Comparison of ENCODE assay signal across 18 mouse cellular contexts in genomic region chr2:102725054-102725453, GRCm38 (mm10).
"Had no signal": no experiment of that assay in that cellular context is flagged by ENCODE, and none has a peak within 500 bp of the region (broad histone marks: within the 10 kb centered on the region; RNA-seq: fewer than 3 reads in every experiment).

No protein-coding gene starts in this region.

- DNase-seq: kidney, adult 11 months; kidney, adult 9 months; kidney, postnatal 36 days; layer of hippocampus, adult 9-11 months; lung, adult 2 months; lung, postnatal 10 days; spleen, adult 18-20 months; thymus, postnatal 36 days had no signal

- H3K4me1 ChIP-seq: liver, embryonic 15.5 days; megakaryocyte, embryonic 14.5 days; stomach, embryonic 15.5 days had no signal

- H3K27ac ChIP-seq: kidney, postnatal 0 days; limb, embryonic 10.5 days; liver, embryonic 15.5 days; macrophage; neural tube, embryonic 13.5 days; stomach, embryonic 15.5 days had no signal

- H3K27me3 ChIP-seq: liver, embryonic 15.5 days; neural tube, embryonic 13.5 days; stomach, embryonic 15.5 days had no signal

- H3K9me3 ChIP-seq: limb, embryonic 10.5 days; liver, embryonic 15.5 days; neural tube, embryonic 13.5 days; stomach, embryonic 15.5 days had no signal

- ATAC-seq: midbrain, embryonic 16.5 days had no signal

- H3K9ac ChIP-seq: liver, embryonic 15.5 days; neural tube, embryonic 13.5 days; stomach, embryonic 15.5 days had no signal

- H3K36me3 ChIP-seq: limb, embryonic 10.5 days; liver, embryonic 15.5 days; neural tube, embryonic 13.5 days; stomach, embryonic 15.5 days had no signal

- H3K4me3 ChIP-seq: limb, embryonic 10.5 days; liver, embryonic 15.5 days; megakaryocyte, embryonic 14.5 days; neural tube, embryonic 13.5 days; stomach, embryonic 15.5 days had no signal

- H3K4me2 ChIP-seq: liver, embryonic 11.5 days; liver, embryonic 15.5 days; midbrain, embryonic 11.5 days; neural tube, embryonic 13.5 days; stomach, embryonic 15.5 days had no signal
